Mouse (Mus musculus): ENCODE results near the gene Mtfr2.

The Mtfr2 gene

GRCm38 (mm10) chr10:20379071-20379735, 31.6 kb downstream of the Mtfr2 start:
- in situ Hi-C loops (cut with MboI, MseI): no loop called here

GRCm38 (mm10) chr10:20380798-20381197, 33.2 kb downstream of the Mtfr2 start:
- in situ Hi-C loops (cut with MboI, MseI): no loop called here

DNA sequence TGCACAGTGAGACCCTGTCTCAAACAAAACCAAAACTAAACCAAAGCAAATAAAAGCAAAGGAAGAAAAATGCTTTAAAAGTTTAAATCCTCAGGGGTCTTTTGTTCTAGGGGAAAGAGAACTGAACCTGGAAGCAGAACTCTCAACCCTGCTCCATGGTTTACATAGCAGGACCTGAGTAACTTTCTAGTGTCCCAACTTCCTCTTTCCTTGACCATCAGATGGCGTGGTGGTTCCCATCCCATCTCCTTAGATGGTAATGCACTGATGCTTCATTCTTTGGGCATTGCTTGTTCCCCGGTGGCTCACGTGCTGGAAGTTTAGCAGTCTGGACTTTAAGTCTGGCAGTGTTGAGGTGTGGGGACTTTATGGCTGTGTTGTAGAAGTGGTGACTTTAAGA, 33.8 kb downstream of the Mtfr2 start:
- in situ Hi-C loops (cut with MboI, MseI): no loop called here

DNA sequence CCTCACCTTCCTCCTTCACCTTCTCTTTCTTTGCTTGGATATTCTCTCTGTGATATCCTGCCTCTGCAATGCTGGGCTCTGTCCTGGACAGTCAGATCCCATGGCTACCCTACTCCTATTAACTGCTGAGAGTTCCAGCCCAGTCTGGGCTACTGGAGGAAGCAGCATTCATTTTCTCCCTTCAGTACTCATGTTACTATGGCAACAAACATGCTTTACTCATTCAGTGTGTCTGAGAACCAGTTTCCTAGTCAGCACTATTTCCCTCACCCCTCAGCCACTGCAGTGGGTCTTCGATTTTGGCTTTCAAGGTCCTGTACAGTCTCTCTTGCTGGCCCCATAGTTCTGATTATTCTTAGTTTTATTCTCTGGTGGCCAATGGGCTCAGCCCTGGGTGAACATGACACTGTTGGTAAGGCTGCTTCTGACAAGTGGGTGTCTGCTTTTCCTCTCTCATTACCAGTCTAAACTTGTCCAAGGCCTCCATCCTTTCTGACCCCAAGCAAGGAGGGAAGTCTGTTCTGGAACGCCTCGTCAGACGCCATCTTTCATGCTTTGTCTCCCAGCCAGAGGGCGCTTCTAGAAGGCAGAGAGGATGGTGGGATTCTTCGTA, 35.3 kb downstream of the Mtfr2 start:
- in situ Hi-C loops (cut with MboI, MseI): no loop called here

DNA sequence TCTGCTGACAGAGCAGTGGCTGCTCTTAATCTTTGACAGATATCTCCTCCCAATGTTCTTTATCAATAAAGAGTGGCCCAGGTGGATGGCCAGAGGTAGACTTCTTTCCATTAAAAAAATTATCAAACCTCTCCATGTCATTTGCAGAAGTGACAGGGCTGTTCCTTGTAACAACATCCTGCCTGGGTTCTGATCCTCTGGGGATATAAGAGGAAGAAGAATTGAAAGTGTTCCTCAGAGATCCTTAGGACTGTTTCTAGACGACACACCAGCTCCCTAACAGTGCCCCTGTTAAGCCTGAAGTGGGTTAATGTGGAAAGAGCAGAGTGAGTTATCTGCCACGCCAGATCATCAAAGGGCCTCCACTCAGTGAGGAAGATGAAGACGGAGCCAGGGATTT, 43.0 kb downstream of the Mtfr2 start:
- in situ Hi-C loops (cut with MboI, MseI): no loop called here

DNA sequence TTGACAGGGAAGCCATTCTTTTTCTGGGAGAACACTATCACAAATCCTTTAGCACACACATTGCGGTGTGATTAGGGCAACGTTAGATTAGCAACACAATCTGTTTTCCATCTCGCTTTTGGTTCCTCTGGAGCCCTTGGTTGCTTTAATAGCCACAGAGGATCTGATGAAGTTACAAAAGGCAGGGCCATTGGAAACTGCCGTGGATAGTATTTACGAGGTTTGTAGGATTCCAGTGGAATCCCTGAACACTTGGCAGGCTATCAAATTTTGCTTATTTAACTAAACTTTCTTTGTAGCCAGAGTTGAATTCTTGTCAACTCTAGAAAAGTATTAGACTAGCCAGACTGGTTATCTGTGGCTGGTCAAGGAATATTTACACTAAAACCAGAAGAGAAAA, 47.2 kb downstream of the Mtfr2 start:
- in situ Hi-C loops (cut with MboI, MseI): no loop called here

DNA sequence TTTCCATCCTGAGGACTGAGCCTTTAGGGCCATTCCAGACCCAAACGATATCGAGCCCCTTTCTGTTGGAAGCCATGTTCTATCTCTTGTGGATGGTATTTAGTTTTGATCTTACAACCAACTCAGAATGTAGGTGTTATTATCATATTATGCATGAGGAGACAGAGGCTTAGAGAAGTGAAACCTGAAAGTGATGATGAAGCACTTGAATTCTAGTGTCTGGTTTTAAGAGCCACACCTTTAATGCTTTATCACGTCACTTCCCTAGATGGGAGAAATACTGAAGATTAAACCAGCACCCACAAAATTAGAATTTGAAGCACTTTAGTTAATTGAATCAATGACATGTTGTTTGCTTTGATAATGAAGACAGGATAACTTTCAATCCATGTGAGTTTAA, 48.2 kb downstream of the Mtfr2 start:
- in situ Hi-C loops (cut with MboI, MseI): no loop called here

- in situ Hi-C loops (cut with MboI, MseI): no loop called here
Measured at GRCm38 (mm10) chr10:20398224-20398623, 50.7 kb downstream of the Mtfr2 start.

- in situ Hi-C loops (cut with MboI, MseI): no loop called here
Measured at GRCm38 (mm10) chr10:20398641-20399390, 51.2 kb downstream of the Mtfr2 start.

DNA sequence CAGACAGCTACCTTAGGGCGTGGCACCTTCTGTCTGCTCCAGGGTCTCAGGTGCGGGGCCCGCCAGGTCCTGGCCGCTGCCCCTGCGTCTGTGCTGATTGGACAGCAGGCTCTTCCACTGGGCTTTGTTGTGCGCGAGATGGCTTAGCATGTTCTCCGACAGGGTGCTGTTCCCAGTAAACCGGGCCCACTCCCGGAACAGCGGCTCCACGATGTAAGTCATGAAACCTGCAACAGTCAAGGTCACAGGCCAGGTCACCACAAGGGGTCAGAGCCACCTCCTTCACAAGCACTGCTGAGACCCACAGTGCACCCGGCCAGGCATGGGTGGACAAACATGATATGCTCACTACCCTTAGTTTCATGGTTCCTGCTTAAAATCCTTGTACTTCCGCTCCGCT, 52.8 kb downstream of the Mtfr2 start:
- in situ Hi-C loops (cut with MboI, MseI): no loop called here

GRCm38 (mm10) chr10:20402941-20403340, 55.4 kb downstream of the Mtfr2 start:
- in situ Hi-C loops (cut with MboI, MseI): no loop called here

- in situ Hi-C loops (cut with MboI, MseI): no loop called here
Measured at GRCm38 (mm10) chr10:20405471-20405870, 57.9 kb downstream of the Mtfr2 start.

DNA sequence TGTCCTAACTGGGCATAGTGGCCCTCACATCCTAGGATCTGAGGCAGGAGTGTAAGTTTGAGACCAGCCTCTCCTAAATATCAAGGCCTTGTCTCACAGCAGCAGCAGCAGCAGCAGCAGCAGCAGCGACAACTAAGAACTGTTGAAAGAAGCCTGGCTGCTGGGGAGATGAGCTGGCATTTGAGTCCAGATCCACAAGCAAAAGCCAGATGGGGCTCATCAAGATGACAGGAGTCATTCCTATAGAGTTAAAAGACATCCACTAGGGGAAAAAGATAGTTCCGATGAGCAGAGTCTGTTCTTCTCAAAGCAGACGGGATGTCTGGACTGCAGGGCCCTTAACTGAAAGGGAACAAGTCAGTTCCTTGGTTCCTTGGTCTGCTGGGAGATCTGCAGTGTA, 60.8 kb downstream of the Mtfr2 start:
- in situ Hi-C loops (cut with MboI, MseI): no loop called here

DNA sequence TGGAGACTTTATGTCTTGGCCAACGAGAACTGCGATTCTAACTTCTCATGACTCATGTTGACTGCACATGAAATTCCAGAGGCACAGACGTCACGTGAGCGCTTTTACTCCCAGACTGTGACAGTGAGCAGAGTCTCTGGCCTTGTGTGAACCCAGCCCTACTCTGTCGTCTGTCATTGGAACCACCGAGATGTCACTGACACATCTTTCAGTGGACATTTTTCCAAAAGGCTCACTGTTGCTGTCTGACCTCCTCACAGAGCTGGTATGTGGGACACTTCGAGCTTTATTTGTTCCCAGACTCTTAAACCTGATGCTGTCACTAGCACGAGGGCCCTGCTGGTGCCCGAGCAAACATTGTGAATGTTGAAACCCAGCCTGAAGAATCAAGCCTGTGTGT, 61.6 kb downstream of the Mtfr2 start:
- in situ Hi-C loops (cut with MboI, MseI): no loop called here
